Mouse (Mus musculus) heart, adult 2 months (tissue): ENCODE results near the gene Gas2l1.

Experiments
- CTCF ChIP-seq: fragments of 200-600 bp; IDR thresholded peaks from 2 replicates; pipeline ENCODE4 v1.8.1; 2022; ENCODE audit warnings: antibody characterized with exemption, mild to moderate bottlenecking, moderate library complexity
- POLR2A ChIP-seq: fragments of 200-500 bp; IDR thresholded peaks from 2 replicates; pipeline ENCODE4 v1.6.1; 2011; ENCODE audit warnings: mild to moderate bottlenecking, low read depth, low read length, control low read depth; ENCODE audit not compliant: insufficient read depth

GRCm38 (mm10) chr11:5042645-5043381 is 22.3 kb downstream of the Gas2l1 start:
- TF ChIP-seq CTCF, result no peak
- no peak for TF ChIP-seq POLR2A
